Mouse (Mus musculus): ENCODE results near the gene Tas2r143. TPM values are rescaled to one million over a fixed set of nuclear protein-coding genes. Genes with fewer than 3 reads are reported as not detected.
A peak's percentile ranks its signal among the peaks of the same experiment; 100 is the strongest.

The Tas2r143 gene
- total and polyA plus RNA-seq, 2 experiments from 2014 or later = not detected

- TF ChIP-seq CTCF (IDR thresholded peaks at IDR 0.05; ENCODE audit: low read depth) = peak; percentile 59
- peak; percentile 63 for ATAC-seq
- peak; percentile 86 for DNase-seq (ENCODE audit: low spot score)
- H3K9me3 ChIP-seq (ENCODE audit: low read length) = no peaks in the 10 kb centered on the region
- 0 out of 2 replicates have a peak within 1 kb of the TSS, but pooled peaks have one; percentile 30 for H3K9ac ChIP-seq (replicated peaks; ENCODE audit: low read length)
- no peak within 1 kb of the TSS for H3K27ac ChIP-seq
- peaks cover 10% of the 10 kb centered on the region for H3K4me1 ChIP-seq (ENCODE audit: insufficient read depth, low read length)
- H3K36me3 ChIP-seq (ENCODE audit: insufficient read depth, low read length) = no peaks in the 10 kb centered on the region
- peak within 1 kb of the TSS; percentile 46 for H3K4me3 ChIP-seq (ENCODE audit: low read length)
- peak within 1 kb of the TSS; percentile 94 for H3K4me2 ChIP-seq (ENCODE audit: low read depth, low read length)
- under 1% methylated on average over 35 of the region's 36 CpGs for WGBS
- H3K27me3 ChIP-seq (ENCODE audit: insufficient read depth, low read length) = 0 out of 2 replicates have a peak, but pooled peaks cover 5% of the 10 kb centered on the region
Observed at GRCm38 (mm10) chr6:42372816-42373547, 27.1 kb upstream of the Tas2r143 start, which contains the start of gene Epha1. Gene Epha1, minus strand, starts transcription at chr6:42373268.

DNA sequence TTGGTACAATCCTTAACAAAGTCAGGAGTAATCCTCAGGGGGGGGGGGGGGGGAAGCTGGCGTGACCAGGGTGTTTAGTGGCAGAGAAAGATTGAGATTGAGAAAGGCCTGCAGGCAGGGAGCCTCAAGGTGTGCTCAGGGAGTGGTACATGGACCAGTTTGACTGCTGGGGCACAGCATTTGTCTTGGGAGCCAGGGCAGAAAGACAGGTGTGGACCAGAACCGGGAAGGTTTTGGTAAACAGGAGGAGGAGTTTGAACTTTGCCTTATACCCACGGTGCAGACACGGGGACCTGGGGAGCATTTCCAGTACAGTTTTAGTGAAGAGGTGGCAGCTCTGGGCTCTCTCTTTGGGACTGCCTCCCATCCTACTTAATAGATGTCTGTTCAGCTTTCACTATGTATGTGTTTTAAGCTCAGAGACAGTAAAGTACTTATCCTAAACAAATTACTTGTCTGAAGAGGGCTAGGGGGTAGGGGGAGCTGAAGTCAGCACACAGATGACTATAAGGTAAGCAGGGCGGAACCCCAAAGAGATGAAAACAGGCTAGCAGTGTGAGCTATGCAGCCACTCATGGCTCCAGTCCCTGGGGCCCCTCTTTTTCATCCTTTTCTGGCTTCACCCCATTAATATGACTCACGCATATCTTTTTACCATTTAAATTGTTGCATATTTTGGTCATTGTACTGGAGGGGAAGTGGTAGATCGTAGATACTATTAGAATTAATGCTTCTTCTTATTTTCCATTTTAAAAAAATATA is 26.2 kb upstream of the Tas2r143 start:
- peak overlapping the region; percentile 46 for H3K4me3 ChIP-seq (ENCODE audit: low read length)
- no peaks in the 10 kb centered on the region for H3K36me3 ChIP-seq (ENCODE audit: insufficient read depth, low read length)
- no peak overlapping the region for H3K27ac ChIP-seq
- ATAC-seq = peak; percentile 2; the same call in 1 of the 2 replicates
- peak overlapping the region; percentile 94 for H3K4me2 ChIP-seq (ENCODE audit: low read depth, low read length)
- no peak for DNase-seq (ENCODE audit: low spot score)
- H3K4me1 ChIP-seq (ENCODE audit: insufficient read depth, low read length) = peaks cover 10% of the 10 kb centered on the region
- H3K27me3 ChIP-seq (ENCODE audit: insufficient read depth, low read length) = 0 out of 2 replicates have a peak, but pooled peaks cover 5% of the 10 kb centered on the region
- 40% methylated on average over 7 of the region's 7 CpGs for WGBS
- H3K9me3 ChIP-seq (ENCODE audit: low read length) = no peaks in the 10 kb centered on the region
- no peak for TF ChIP-seq CTCF (IDR thresholded peaks at IDR 0.05; ENCODE audit: low read depth)
- no peak overlapping the region for H3K9ac ChIP-seq (replicated peaks; ENCODE audit: low read length)

DNA sequence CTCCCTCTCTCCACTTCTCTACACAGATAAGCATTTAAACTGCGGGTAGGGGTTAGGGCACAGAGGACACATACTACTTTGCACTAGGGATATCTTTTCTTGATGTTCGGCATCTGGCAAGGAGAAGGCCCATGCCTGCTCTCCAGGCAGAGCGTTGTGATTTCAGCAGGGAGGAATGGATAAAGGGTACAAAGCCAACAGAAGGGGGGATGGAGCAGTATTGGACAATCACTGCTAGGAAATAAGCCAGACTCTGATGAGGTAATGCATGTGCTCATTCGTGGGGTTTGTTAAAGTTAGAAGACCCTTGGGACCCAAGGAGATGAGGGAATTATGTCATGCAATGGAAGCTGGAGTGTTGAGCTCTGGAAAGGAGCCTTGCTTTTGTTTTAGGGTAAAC is 25.3 kb upstream of the Tas2r143 start:
- peaks cover 10% of the 10 kb centered on the region for H3K4me1 ChIP-seq (ENCODE audit: insufficient read depth, low read length)
- no peak overlapping the region for H3K4me2 ChIP-seq (ENCODE audit: low read depth, low read length)
- ATAC-seq = no peak
- no peak for DNase-seq (ENCODE audit: low spot score)
- no peak overlapping the region for H3K4me3 ChIP-seq (ENCODE audit: low read length)
- no peak overlapping the region for H3K9ac ChIP-seq (replicated peaks; ENCODE audit: low read length)
- H3K27me3 ChIP-seq (ENCODE audit: insufficient read depth, low read length) = 0 out of 2 replicates have a peak, but pooled peaks cover 5% of the 10 kb centered on the region
- WGBS = 76% methylated on average over 4 of the region's 4 CpGs
- no peaks in the 10 kb centered on the region for H3K36me3 ChIP-seq (ENCODE audit: insufficient read depth, low read length)
- H3K27ac ChIP-seq = no peak overlapping the region
- no peaks in the 10 kb centered on the region for H3K9me3 ChIP-seq (ENCODE audit: low read length)
- no peak for TF ChIP-seq CTCF (IDR thresholded peaks at IDR 0.05; ENCODE audit: low read depth)

DNA sequence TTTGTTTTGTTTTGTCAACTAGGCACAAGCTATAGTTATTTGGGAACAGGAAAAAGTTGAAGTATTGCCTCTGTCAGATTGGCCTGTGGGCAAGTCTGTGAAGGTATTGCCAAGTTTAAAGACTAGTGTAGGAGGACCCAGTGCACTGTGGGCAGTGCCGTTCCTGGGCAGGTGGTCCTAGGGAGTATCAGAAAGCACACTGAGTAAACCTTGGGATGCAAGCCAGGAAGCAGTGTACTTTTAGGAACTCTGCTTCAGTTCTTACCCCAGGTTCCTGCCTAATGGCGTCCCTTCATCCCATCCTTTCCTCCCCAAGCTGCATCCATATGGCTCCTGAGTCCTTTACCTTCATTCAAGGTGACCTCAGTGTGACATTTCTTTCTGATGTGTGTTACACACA is 24.9 kb upstream of the Tas2r143 start:
- DNase-seq (ENCODE audit: low spot score) = no peak
- TF ChIP-seq CTCF (IDR thresholded peaks at IDR 0.05; ENCODE audit: low read depth) = no peak
- no peak for ATAC-seq
- H3K27me3 ChIP-seq (ENCODE audit: insufficient read depth, low read length) = 0 out of 2 replicates have a peak, but pooled peaks cover 5% of the 10 kb centered on the region
- peaks cover 10% of the 10 kb centered on the region for H3K4me1 ChIP-seq (ENCODE audit: insufficient read depth, low read length)
- H3K9me3 ChIP-seq (ENCODE audit: low read length) = no peaks in the 10 kb centered on the region
- no peak overlapping the region for H3K4me3 ChIP-seq (ENCODE audit: low read length)
- no peak overlapping the region for H3K9ac ChIP-seq (replicated peaks; ENCODE audit: low read length)
- no peak overlapping the region for H3K27ac ChIP-seq
- no peak overlapping the region for H3K4me2 ChIP-seq (ENCODE audit: low read depth, low read length)
- WGBS = 76% methylated on average over 2 of the region's 2 CpGs
- no peaks in the 10 kb centered on the region for H3K36me3 ChIP-seq (ENCODE audit: insufficient read depth, low read length)

DNA sequence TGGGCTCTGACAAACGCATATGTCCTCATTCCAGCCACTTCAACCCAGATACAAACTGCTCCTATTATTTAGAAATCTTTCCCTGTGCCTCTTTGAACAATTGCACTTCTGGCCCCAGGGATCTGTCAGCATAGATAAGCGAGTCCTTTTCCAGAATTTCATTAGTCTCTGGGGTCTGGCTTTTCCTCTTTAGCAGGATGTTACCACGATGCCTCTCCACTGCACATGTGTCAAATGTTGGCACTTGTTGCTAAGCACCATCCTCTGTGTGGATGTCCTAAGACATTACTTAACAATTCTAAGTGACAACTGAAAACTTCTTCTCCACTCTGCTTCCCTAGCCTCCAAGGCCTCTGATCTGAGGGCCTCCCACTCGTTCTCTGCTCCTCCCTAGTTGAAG is 24.0 kb upstream of the Tas2r143 start:
- no peak for DNase-seq (ENCODE audit: low spot score)
- 0 out of 2 replicates have a peak, but pooled peaks cover 5% of the 10 kb centered on the region for H3K27me3 ChIP-seq (ENCODE audit: insufficient read depth, low read length)
- H3K4me3 ChIP-seq (ENCODE audit: low read length) = no peak overlapping the region
- H3K9ac ChIP-seq (replicated peaks; ENCODE audit: low read length) = no peak overlapping the region
- H3K4me2 ChIP-seq (ENCODE audit: low read depth, low read length) = no peak overlapping the region
- no peak for ATAC-seq
- H3K4me1 ChIP-seq (ENCODE audit: insufficient read depth, low read length) = peaks cover 10% of the 10 kb centered on the region
- H3K27ac ChIP-seq = no peak overlapping the region
- H3K9me3 ChIP-seq (ENCODE audit: low read length) = no peaks in the 10 kb centered on the region
- WGBS = 46% methylated on average over 4 of the region's 4 CpGs
- H3K36me3 ChIP-seq (ENCODE audit: insufficient read depth, low read length) = no peaks in the 10 kb centered on the region
- no peak for TF ChIP-seq CTCF (IDR thresholded peaks at IDR 0.05; ENCODE audit: low read depth)

GRCm38 (mm10) chr6:42376504-42377019 is 23.5 kb upstream of the Tas2r143 start:
- no peaks in the 10 kb centered on the region for H3K9me3 ChIP-seq (ENCODE audit: low read length)
- no peak for TF ChIP-seq CTCF (IDR thresholded peaks at IDR 0.05; ENCODE audit: low read depth)
- no peak overlapping the region for H3K9ac ChIP-seq (replicated peaks; ENCODE audit: low read length)
- H3K4me1 ChIP-seq (ENCODE audit: insufficient read depth, low read length) = peaks cover 10% of the 10 kb centered on the region
- DNase-seq (ENCODE audit: low spot score) (no peak), ATAC-seq (no peak)
- WGBS = 80% methylated on average over 6 of the region's 6 CpGs
- 0 out of 2 replicates have a peak, but pooled peaks cover 5% of the 10 kb centered on the region for H3K27me3 ChIP-seq (ENCODE audit: insufficient read depth, low read length)
- no peak overlapping the region for H3K4me2 ChIP-seq (ENCODE audit: low read depth, low read length)
- H3K36me3 ChIP-seq (ENCODE audit: insufficient read depth, low read length) = no peaks in the 10 kb centered on the region
- no peak overlapping the region for H3K4me3 ChIP-seq (ENCODE audit: low read length)
- no peak overlapping the region for H3K27ac ChIP-seq
